Mouse (Mus musculus) CH12.LX (cell line): ENCODE measurements around the gene Lrp4. TPM values are rescaled to one million over a fixed set of nuclear protein-coding genes. Genes with fewer than 3 reads are reported as not detected.
A peak's percentile ranks its signal among the peaks of the same experiment; 100 is the strongest.

Experiments used
- DNase-seq: peaks from one replicate; pipeline ENCODE4 v3.0.0-alpha.2; 2013; ENCODE audit errors: extremely low read depth
- H3K27ac ChIP-seq: 2 replicates; pipeline ENCODE4 v1.5.1; 2012; ENCODE audit warnings: low read depth, mild to moderate bottlenecking, control low read depth, moderate library complexity; ENCODE audit not compliant: insufficient read depth
- H3K27me3 ChIP-seq: replicated peaks from 2 replicates; pipeline ENCODE3; 2012; ENCODE audit warnings: inconsistent platforms
- H3K36me3 ChIP-seq, 2 experiments: replicated peaks in 1 of 2; 2 replicates each; pipeline versions ENCODE3 to v1.6.1; 2012; ENCODE audit warnings: inconsistent platforms in 1 of 2, low read length in 1 of 2, mild to moderate bottlenecking in 1 of 2, mixed read lengths in 1 of 2, moderate library complexity in 1 of 2; ENCODE audit not compliant: control insufficient read depth in 1 of 2, insufficient read depth in 1 of 2
- H3K4me1 ChIP-seq, 2 experiments: 2 replicates each; pipeline ENCODE4 v1.6.1; 2012; ENCODE audit warnings: inconsistent platforms in 1 of 2, moderate library complexity in 1 of 2; ENCODE audit not compliant: insufficient read depth in 2 of 2, control insufficient read depth in 1 of 2
- H3K4me2 ChIP-seq: 2 replicates; pipeline ENCODE4 v1.6.1; 2012; ENCODE audit warnings: low read depth, mild to moderate bottlenecking, control low read depth; ENCODE audit not compliant: poor library complexity, insufficient read depth, severe bottlenecking
- H3K4me3 ChIP-seq, 3 experiments: fragments of 150-350 bp in 1 of 3; sonication (generic) in 1 of 3; replicated peaks in 1 of 3; 2 replicates each; pipeline versions ENCODE3 to v1.5.1; 2011 to 2012; ENCODE audit warnings: low read depth in 2 of 3, low read length in 2 of 3, mild to moderate bottlenecking in 2 of 3, moderate library complexity in 2 of 3, control low read depth in 1 of 3, improper control_type of control experiment in 1 of 3, inconsistent platforms in 1 of 3, mixed read lengths in 1 of 3; ENCODE audit not compliant: poor library complexity in 1 of 3
- H3K79me2 ChIP-seq: replicated peaks from 2 replicates; pipeline ENCODE4 v1.6.1; 2012; ENCODE audit warnings: mild to moderate bottlenecking, moderate library complexity; ENCODE audit not compliant: control insufficient read depth, poor library complexity, insufficient read depth, severe bottlenecking; ENCODE audit errors: extremely low read depth
- H3K9ac ChIP-seq: 2 replicates; pipeline ENCODE4 v1.6.1; 2012; ENCODE audit warnings: low read depth, mild to moderate bottlenecking, control low read depth, moderate library complexity; ENCODE audit not compliant: insufficient read depth
- H3K9me3 ChIP-seq: replicated peaks from 2 replicates; pipeline ENCODE3; 2012; ENCODE audit warnings: low read length, inconsistent platforms, mixed read lengths
- BHLHE40 ChIP-seq: IDR thresholded peaks from 2 replicates; pipeline ENCODE4 v1.6.1; 2011; ENCODE audit warnings: mild to moderate bottlenecking, low read depth, low read length, improper control_type of control experiment
- CHD1 ChIP-seq: IDR thresholded peaks from 2 replicates; pipeline ENCODE4 v1.6.1; 2012; ENCODE audit warnings: low read depth, low read length, improper control_type of control experiment, inconsistent platforms
- CTCF ChIP-seq, 2 experiments: IDR thresholded peaks in 1 of 2; conservative IDR thresholded peaks in 1 of 2; 2 replicates each; pipeline ENCODE4 v1.5.1; 2011 to 2012; ENCODE audit warnings: low read depth in 2 of 2, low read length in 2 of 2, improper control_type of control experiment in 1 of 2, inconsistent platforms in 1 of 2, mild to moderate bottlenecking in 1 of 2, moderate library complexity in 1 of 2
- ELF1 ChIP-seq: IDR thresholded peaks from 2 replicates; pipeline ENCODE4 v1.6.1; 2014; ENCODE audit warnings: low read depth, mild to moderate bottlenecking, inconsistent platforms, low read length, improper control_type of control experiment
- EP300 ChIP-seq: IDR thresholded peaks from 2 replicates; pipeline ENCODE4 v1.6.1; 2011; ENCODE audit warnings: low read length, improper control_type of control experiment
- MAX ChIP-seq: IDR thresholded peaks from 2 replicates; pipeline ENCODE4 v1.6.1; 2011; ENCODE audit warnings: low read length, improper control_type of control experiment
- MAZ ChIP-seq: IDR thresholded peaks from 2 replicates; pipeline ENCODE4 v1.6.1; 2012; ENCODE audit warnings: low read depth, mild to moderate bottlenecking, inconsistent platforms, low read length, improper control_type of control experiment, moderate library complexity
- MXI1 ChIP-seq: IDR thresholded peaks from 2 replicates; pipeline ENCODE4 v1.6.1; 2011; ENCODE audit warnings: mild to moderate bottlenecking, low read depth, low read length, improper control_type of control experiment
- MYC ChIP-seq: IDR thresholded peaks from 2 replicates; pipeline ENCODE4 v1.6.1; 2011; ENCODE audit warnings: low read depth, mild to moderate bottlenecking, improper control_type of control experiment, low read length
- POLR2A ChIP-seq: IDR thresholded peaks from 2 replicates; pipeline ENCODE4 v1.6.1; 2011; ENCODE audit warnings: low read depth, mild to moderate bottlenecking, improper control_type of control experiment, low read length
- RCOR1 ChIP-seq: conservative IDR thresholded peaks from 2 replicates; pipeline ENCODE4 v1.6.1; 2012; ENCODE audit warnings: low read depth, mild to moderate bottlenecking, inconsistent platforms, low read length, improper control_type of control experiment
- SIN3A ChIP-seq: IDR thresholded peaks from 2 replicates; pipeline ENCODE4 v1.6.1; 2012; ENCODE audit warnings: low read length, improper control_type of control experiment, inconsistent platforms
- SMC3 ChIP-seq: IDR thresholded peaks from 2 replicates; pipeline ENCODE4 v1.6.1; 2011; ENCODE audit warnings: low read depth, low read length, improper control_type of control experiment
- UBTF ChIP-seq: IDR thresholded peaks from 2 replicates; pipeline ENCODE4 v1.6.1; 2012; ENCODE audit warnings: low read depth, mild to moderate bottlenecking, inconsistent platforms, low read length, improper control_type of control experiment, moderate library complexity
- USF1 ChIP-seq: IDR thresholded peaks from 2 replicates; pipeline ENCODE4 v1.6.1; 2014; ENCODE audit warnings: low read depth, mild to moderate bottlenecking, inconsistent platforms, low read length, improper control_type of control experiment
- dilution Hi-C: fragments of 300-500 bp; cut with MboI; formaldehyde crosslinking; loops from 2 replicates; pipeline ENCODE4 v1.14.3; 2020; ENCODE audit warnings: low sequenced_read_pairs; ENCODE audit not compliant: extremely low pct_unique_long_range_greater_than_20kb, extremely low pct_ligation_motif_present
- in situ Hi-C: fragments of 300-500 bp; cut with MboI; formaldehyde crosslinking; loops from 3 replicates; pipeline ENCODE4 v1.14.3; 2019; ENCODE audit warnings: low sequenced_read_pairs, low pct_ligation_motif_present, low pct_unique_long_range_greater_than_20kb, mixed read lengths
- polyA plus RNA-seq: library from polyadenylated mRNA; unstranded; fragments of >175 nt; gene quantifications from 2 replicates; pipeline ENCODE4 v1.2.1, GENCODE M21; 2012; ENCODE audit warnings: low read depth; ENCODE audit not compliant: insufficient read length
- total RNA-seq, 2 experiments: library from RNA; depleted of rRNA; stranded (reverse); fragments of 300-350 nt in 1 of 2; fragments of >200 nt in 1 of 2; gene quantifications; 2 replicates each; pipeline ENCODE4 v1.2.3; 2012 to 2014

Lrp4 gene
- total and polyA plus RNA-seq, 3 experiments: 0.91 to 5.9 (median 1.0) TPM

DNA sequence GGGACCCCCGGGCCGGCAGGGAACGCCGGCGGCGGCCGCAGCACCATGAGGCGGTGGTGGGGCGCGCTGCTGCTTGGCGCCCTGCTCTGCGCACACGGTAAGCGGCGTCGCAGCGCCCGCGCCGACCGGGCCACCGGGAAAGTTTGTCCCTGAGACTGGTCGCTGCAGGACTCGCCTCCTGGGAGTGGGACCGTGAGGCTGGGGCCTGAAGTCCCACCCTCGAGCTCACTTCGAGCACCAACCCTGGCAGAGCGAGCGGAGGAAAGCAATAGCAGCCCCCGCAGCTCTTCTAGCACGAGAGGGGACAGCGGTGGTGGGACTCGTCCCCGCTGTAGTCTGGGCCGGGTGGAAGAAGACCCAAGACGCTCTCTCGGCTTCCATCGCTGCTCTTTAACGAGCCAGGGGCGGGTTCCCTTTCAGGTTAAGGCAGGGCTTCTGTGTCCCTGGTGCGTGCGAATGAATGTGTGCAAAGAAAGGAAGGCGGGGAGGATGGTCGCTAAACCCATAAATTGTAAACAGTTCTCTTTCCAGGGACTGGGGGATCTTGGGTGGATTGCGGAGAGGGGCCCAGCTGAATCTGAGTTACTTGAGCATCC, 443 bp downstream of the Lrp4 start:
- H3K4me3 ChIP-seq: peak overlapping the region; percentile 62 to 68 (median 65)
- H3K4me2 ChIP-seq: peak overlapping the region; percentile 90
- H3K9ac ChIP-seq: peak overlapping the region; percentile 34; the same call in 1 of the 2 replicates
- dilution Hi-C loops: no loop called here
- no peak for DNase-seq
- H3K9me3 ChIP-seq: peaks cover 7% of the 10 kb centered on the region
- in situ Hi-C loops: no loop called here
- H3K36me3 ChIP-seq: no peaks in the 10 kb centered on the region
- no peak overlapping the region; the same call in 1 of the 2 replicates for H3K27ac ChIP-seq
- no peaks in the 10 kb centered on the region for H3K79me2 ChIP-seq
- peaks cover 5 to 61% of the 10 kb centered on the region in 2 experiments for H3K4me1 ChIP-seq
- TF ChIP-seq RCOR1 (no peak), BHLHE40 (0 out of 2 replicates have a peak, but pooled peaks have one; percentile 3)
- peaks cover 49% of the 10 kb centered on the region for H3K27me3 ChIP-seq

DNA sequence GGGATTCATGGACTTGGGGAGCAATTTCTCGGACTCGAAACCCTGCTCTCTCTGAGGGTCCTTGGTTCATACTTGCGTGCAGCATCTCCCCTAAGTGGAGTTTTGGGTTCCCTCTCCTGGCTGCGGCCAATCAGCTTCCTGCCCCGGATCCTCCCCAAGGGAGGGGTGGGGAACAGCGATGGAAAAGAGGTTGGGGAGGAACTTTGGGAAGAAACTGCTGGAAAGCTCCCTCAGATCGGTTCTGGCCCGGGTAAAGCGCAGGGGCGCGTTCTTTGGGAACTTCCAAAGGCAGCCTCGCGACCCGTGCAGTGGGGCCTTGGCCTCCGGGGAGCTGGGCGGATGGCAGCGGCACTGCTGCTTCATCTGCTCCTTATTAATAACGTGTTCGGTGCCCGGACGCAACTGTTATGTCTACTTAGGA, 951 bp downstream of the Lrp4 start:
- TF ChIP-seq CTCF (conservative IDR thresholded peaks at IDR 0.05 in 1 of 2, IDR thresholded peaks at IDR 0.05 in 1 of 2; ENCODE audit: low read depth in 2 of 2, low read length in 2 of 2) (no peak), BHLHE40 (no peak), POLR2A (0 out of 2 replicates have a peak, but pooled peaks have one; percentile 9), EP300 (no peak), USF1 (no peak), ELF1 (no peak), UBTF (peak; percentile 23; the same call in 1 of the 2 replicates), SMC3 (no peak), CHD1 (peak; percentile 38)
- TF ChIP-seq, all 38 proteins: peak for 3
- in situ Hi-C loops: no loop called here

DNA sequence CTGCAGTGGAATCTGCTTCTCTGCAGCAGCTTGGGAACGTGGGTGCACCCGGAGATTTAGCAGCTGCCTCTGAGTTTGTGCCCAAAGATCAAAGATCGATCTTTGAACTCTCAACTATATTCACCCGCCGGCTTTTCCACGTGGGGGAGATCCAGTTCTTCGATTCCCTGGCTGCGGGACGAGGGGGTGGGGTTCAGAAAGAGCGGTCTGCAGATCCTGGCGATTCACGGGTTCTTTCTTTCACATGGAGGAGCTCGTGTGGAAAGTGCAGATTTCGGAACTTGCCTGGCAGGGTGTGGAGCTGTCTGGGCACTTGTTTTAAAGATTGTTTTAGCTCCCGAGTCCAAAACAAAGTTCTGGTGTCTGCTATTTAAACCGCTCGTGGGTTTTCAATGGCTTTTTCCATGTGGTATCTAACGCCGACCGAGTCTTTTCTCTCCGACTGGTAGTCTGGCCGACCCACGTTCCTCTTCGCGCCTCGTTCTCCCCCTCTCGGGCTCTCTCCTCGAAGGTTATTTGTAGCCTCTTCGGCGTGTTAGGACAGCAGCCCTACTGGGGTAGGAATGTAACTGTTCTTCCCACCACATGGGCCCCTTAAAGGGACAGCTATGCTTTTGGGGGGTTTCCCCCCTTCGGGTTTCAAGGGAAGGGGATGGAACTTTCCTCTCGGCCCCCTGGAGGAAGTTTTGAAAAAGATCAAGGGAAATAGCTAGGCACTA, 1.5 kb downstream of the Lrp4 start:
- in situ Hi-C loops: no loop called here
- Histone ChIP-seq H3K27me3 (peaks cover 49% of the 10 kb centered on the region), H3K9ac (peak overlapping the region; percentile 31; the same call in 1 of the 2 replicates), H3K4me3 (peak overlapping the region; percentile 62 to 68 (median 65)), H3K4me2 (peak overlapping the region; percentile 90), H3K36me3 (no peaks in the 10 kb centered on the region), H3K9me3 (peaks cover 7% of the 10 kb centered on the region), H3K4me1 (peaks cover 5 to 61% of the 10 kb centered on the region in 2 experiments), H3K27ac (no peak overlapping the region), H3K79me2 (no peaks in the 10 kb centered on the region)
- dilution Hi-C loops: no loop called here
- TF ChIP-seq MAZ (peak; percentile 28; the same call in 1 of the 2 replicates), MAX (peak; percentile 64; the same call in 1 of the 2 replicates), CTCF (conservative IDR thresholded peaks at IDR 0.05 in 1 of 2, IDR thresholded peaks at IDR 0.05 in 1 of 2; ENCODE audit: low read depth in 2 of 2, low read length in 2 of 2) (peak in 1 of 2 experiments; percentile 35; a peak in 1 of 4 replicates), SIN3A (peak; percentile 40; the same call in 1 of the 2 replicates), USF1 (no peak), MXI1 (peak; percentile 73), MYC (0 out of 2 replicates have a peak, but pooled peaks have one; percentile 15), POLR2A (no peak)
- DNase-seq: no peak

More for the DNA sequence above, 951 bp downstream of the Lrp4 start:
- Histone ChIP-seq H3K36me3 (no peaks in the 10 kb centered on the region), H3K4me2 (peak overlapping the region; percentile 90), H3K27me3 (peaks cover 49% of the 10 kb centered on the region), H3K27ac (no peak overlapping the region), H3K4me3 (peak overlapping the region; percentile 62 to 68 (median 65)), H3K9me3 (peaks cover 7% of the 10 kb centered on the region), H3K9ac (peak overlapping the region; percentile 31; the same call in 1 of the 2 replicates), H3K79me2 (no peaks in the 10 kb centered on the region), H3K4me1 (peaks cover 5 to 63% of the 10 kb centered on the region in 2 experiments)
- dilution Hi-C loops: no loop called here
- no peak for DNase-seq
